Mouse (Mus musculus) heart, embryonic 13.5 days (tissue): ENCODE data around the gene Obscn. TPM values are rescaled to one million over a fixed set of nuclear protein-coding genes. Genes with fewer than 3 reads are reported as not detected.
A peak's percentile ranks its signal among the peaks of the same experiment; 100 is the strongest.

Experiments used
- ATAC-seq: fragments of 200-750 bp; cut with Nextera tagmentation; 2 replicates; pipeline ENCODE4 v1.8.0; 2017; ENCODE audit warnings: moderate TSS enrichment; ENCODE audit not compliant: insufficient number of reproducible peaks, low FRiP score, low TSS enrichment; ENCODE audit errors: extremely low read depth
- H3K27ac ChIP-seq: fragments of 300-500 bp; sonication (generic); replicated peaks from 2 replicates; pipeline ENCODE4 v1.5.1; 2015; ENCODE audit warnings: moderate library complexity, mild to moderate bottlenecking, inconsistent platforms
- H3K27me3 ChIP-seq: fragments of 300-500 bp; sonication (generic); replicated peaks from 2 replicates; pipeline ENCODE4 v1.6.1; 2015; ENCODE audit warnings: mild to moderate bottlenecking, inconsistent platforms
- H3K36me3 ChIP-seq: fragments of 300-500 bp; sonication (generic); 2 replicates; pipeline ENCODE4 v1.6.1; 2015; ENCODE audit warnings: mild to moderate bottlenecking, inconsistent platforms
- H3K4me1 ChIP-seq: fragments of 300-500 bp; sonication (generic); 2 replicates; pipeline ENCODE4 v1.6.1; 2015; ENCODE audit warnings: inconsistent platforms
- H3K4me2 ChIP-seq: fragments of 300-500 bp; sonication (generic); 2 replicates; pipeline ENCODE4 v1.6.1; 2015; ENCODE audit warnings: inconsistent platforms, mild to moderate bottlenecking, moderate library complexity
- H3K4me3 ChIP-seq: fragments of 300-500 bp; sonication (generic); 2 replicates; pipeline ENCODE4 v1.5.1; 2015; ENCODE audit warnings: moderate library complexity, mild to moderate bottlenecking, inconsistent platforms
- H3K9ac ChIP-seq: fragments of 300-500 bp; sonication (generic); 2 replicates; pipeline ENCODE4 v1.6.1; 2015; ENCODE audit warnings: inconsistent platforms, mild to moderate bottlenecking, moderate library complexity
- H3K9me3 ChIP-seq: fragments of 300-500 bp; sonication (generic); 2 replicates; pipeline ENCODE4 v1.6.1; 2016; ENCODE audit warnings: inconsistent platforms
- WGBS: fragments of 180-500 bp; shearing (Covaris S2); methylation state at CpG from one replicate; pipeline ENCODE4 v1.1.7; 2015; ENCODE audit warnings: mixed read lengths; 5-methylcytosine and 5-hydroxymethylcytosine counted together
- polyA plus RNA-seq: library from polyadenylated mRNA; unstranded; fragments of >200 nt; fragmentation: Nextera tagmentation; extraction: Ambion mirVana; gene quantifications from 2 replicates; pipeline ENCODE4 v1.2.1, GENCODE M21; 2015

The Obscn gene
- polyA plus RNA-seq, 1 experiment from 2014 or later: 38.9 TPM

DNA sequence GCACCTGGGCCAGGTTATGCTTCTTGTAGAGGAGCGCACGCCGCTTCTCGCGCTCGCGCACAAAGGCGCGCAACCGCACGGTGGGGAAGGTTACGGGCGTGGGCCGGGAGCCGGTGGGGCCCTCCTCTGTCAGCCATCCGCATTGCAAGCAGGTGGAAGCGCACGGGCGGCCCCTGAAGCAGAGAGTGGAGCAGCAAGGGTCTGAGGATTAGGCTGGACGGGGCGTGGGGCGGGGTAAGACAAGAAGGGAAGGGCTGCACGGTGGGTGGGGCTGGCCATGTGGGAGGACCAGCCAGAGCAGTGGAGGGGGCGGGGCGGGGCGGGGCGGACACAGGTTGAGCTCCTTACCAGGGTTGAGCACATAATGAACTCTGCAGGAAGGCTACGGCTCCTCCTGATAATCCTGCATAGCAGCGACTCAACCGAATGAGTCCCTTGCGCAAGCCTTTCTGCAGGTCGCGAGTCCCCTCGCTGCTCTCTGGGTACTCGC is 141.8 kb downstream of the Obscn start:
- Histone ChIP-seq H3K27ac (peak overlapping the region; percentile 53), H3K9ac (peak overlapping the region; percentile 77), H3K9me3 (no peaks in the 10 kb centered on the region)

GRCm38 (mm10) chr11:58993091-58993670 is 143.0 kb downstream of the Obscn start:
- H3K4me2 ChIP-seq: no peak overlapping the region
- H3K9me3 ChIP-seq: no peaks in the 10 kb centered on the region
- H3K4me3 ChIP-seq: no peak overlapping the region
- peak overlapping the region; percentile 77 for H3K9ac ChIP-seq
- 51% methylated on average over 6 of the region's 6 CpGs for WGBS
- peaks cover 55% of the 10 kb centered on the region for H3K36me3 ChIP-seq
- H3K27me3 ChIP-seq: peaks cover 28% of the 10 kb centered on the region
- H3K4me1 ChIP-seq: peaks cover 99% of the 10 kb centered on the region
- no peak for ATAC-seq
- peak overlapping the region; percentile 53 for H3K27ac ChIP-seq

More for the DNA sequence above, 141.8 kb downstream of the Obscn start:
- 4% methylated on average over 35 of the region's 35 CpGs for WGBS
- Histone ChIP-seq H3K4me1 (peaks cover 100% of the 10 kb centered on the region), H3K4me3 (peak overlapping the region; percentile 43), H3K27me3 (peaks cover 28% of the 10 kb centered on the region), H3K4me2 (peak overlapping the region; percentile 69), H3K36me3 (peaks cover 43% of the 10 kb centered on the region)
- no peak for ATAC-seq

GRCm38 (mm10) chr11:58991911-58992310 is 144.3 kb downstream of the Obscn start:
- no peaks in the 10 kb centered on the region for H3K9me3 ChIP-seq
- H3K4me2 ChIP-seq: no peak overlapping the region
- H3K4me1 ChIP-seq: peaks cover 99% of the 10 kb centered on the region
- WGBS: 71% methylated on average over 3 of the region's 3 CpGs
- H3K36me3 ChIP-seq: peaks cover 62% of the 10 kb centered on the region
- H3K27me3 ChIP-seq: peaks cover 28% of the 10 kb centered on the region
- peak overlapping the region; percentile 92 for H3K27ac ChIP-seq
- ATAC-seq: no peak
- H3K9ac ChIP-seq: peak overlapping the region; percentile 58
- H3K4me3 ChIP-seq: no peak overlapping the region

GRCm38 (mm10) chr11:58990794-58991193 is 145.4 kb downstream of the Obscn start:
- ATAC-seq: peak; percentile 72
- no peaks in the 10 kb centered on the region for H3K9me3 ChIP-seq
- peaks cover 28% of the 10 kb centered on the region for H3K27me3 ChIP-seq
- 35% methylated on average over 9 of the region's 9 CpGs for WGBS
- peaks cover 99% of the 10 kb centered on the region for H3K4me1 ChIP-seq
- peak overlapping the region; percentile 70 for H3K9ac ChIP-seq
- H3K4me2 ChIP-seq: peak overlapping the region; percentile 38
- H3K4me3 ChIP-seq: no peak overlapping the region
- peak overlapping the region; percentile 92 for H3K27ac ChIP-seq
- peaks cover 62% of the 10 kb centered on the region for H3K36me3 ChIP-seq

GRCm38 (mm10) chr11:58990141-58990540 is 146.1 kb downstream of the Obscn start:
- Histone ChIP-seq H3K9ac (peak overlapping the region; percentile 70), H3K27me3 (peaks cover 22% of the 10 kb centered on the region), H3K4me3 (no peak overlapping the region), H3K27ac (peak overlapping the region; percentile 92), H3K9me3 (no peaks in the 10 kb centered on the region), H3K4me1 (peaks cover 99% of the 10 kb centered on the region), H3K36me3 (peaks cover 65% of the 10 kb centered on the region), H3K4me2 (peak overlapping the region; percentile 38; the same call in 1 of the 2 replicates)
- 58% methylated on average over 17 of the region's 17 CpGs for WGBS
- ATAC-seq: no peak

GRCm38 (mm10) chr11:58989166-58989565 is 147.0 kb downstream of the Obscn start:
- Histone ChIP-seq H3K9ac (peak overlapping the region; percentile 70), H3K4me3 (no peak overlapping the region), H3K27me3 (peaks cover 13% of the 10 kb centered on the region; the same call in 1 of the 2 replicates), H3K4me2 (no peak overlapping the region), H3K4me1 (peaks cover 99% of the 10 kb centered on the region), H3K9me3 (no peaks in the 10 kb centered on the region), H3K27ac (peak overlapping the region; percentile 96; the same call in 1 of the 2 replicates), H3K36me3 (peaks cover 69% of the 10 kb centered on the region)
- ATAC-seq: no peak
- WGBS: 94% methylated on average over 4 of the region's 4 CpGs

DNA sequence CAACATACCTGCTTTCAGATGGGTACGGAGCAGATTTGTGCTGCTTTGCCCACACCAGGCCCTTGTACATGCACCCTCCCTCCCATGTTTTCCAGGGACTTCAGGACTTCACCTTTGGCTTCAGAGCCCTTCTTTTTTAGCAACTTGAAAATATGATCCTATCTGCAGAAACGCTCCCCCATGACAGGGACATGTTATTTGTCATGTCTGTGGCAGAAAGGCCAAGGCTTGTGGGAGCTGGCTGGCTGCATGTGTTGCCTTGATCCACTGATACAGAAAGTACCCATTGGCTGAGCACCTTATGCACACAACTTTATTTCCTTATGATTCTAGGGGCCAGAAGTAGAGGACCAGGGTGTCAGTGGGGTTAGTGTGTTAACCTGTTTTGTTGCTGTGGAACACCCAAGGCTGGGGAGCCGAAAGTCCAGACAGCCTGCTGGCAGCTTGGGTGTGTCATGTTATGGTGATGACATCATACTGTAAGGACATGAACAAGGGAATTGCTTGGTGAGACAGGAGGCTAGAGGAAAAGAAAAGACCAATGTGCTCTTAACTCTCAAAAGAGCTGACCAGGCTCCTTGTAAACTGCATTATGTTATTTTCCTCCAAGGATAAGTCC is 150.8 kb downstream of the Obscn start:
- Histone ChIP-seq H3K9ac (peak overlapping the region; percentile 64), H3K4me2 (no peak overlapping the region), H3K27me3 (no peaks in the 10 kb centered on the region), H3K4me1 (peaks cover 95% of the 10 kb centered on the region), H3K27ac (peak overlapping the region; percentile 96), H3K4me3 (no peak overlapping the region), H3K9me3 (no peaks in the 10 kb centered on the region), H3K36me3 (peaks cover 83% of the 10 kb centered on the region)
- ATAC-seq: no peak
- 66% methylated on average over 3 of the region's 3 CpGs for WGBS

- H3K4me2 ChIP-seq: peak overlapping the region; percentile 42; the same call in 1 of the 2 replicates
- peaks cover 95% of the 10 kb centered on the region for H3K4me1 ChIP-seq
- peaks cover 76% of the 10 kb centered on the region for H3K36me3 ChIP-seq
- H3K9me3 ChIP-seq: no peaks in the 10 kb centered on the region
- peak overlapping the region; percentile 64 for H3K9ac ChIP-seq
- no peaks in the 10 kb centered on the region for H3K27me3 ChIP-seq
- no peak overlapping the region for H3K4me3 ChIP-seq
- peak overlapping the region; percentile 96 for H3K27ac ChIP-seq
- WGBS: 79% methylated on average over 7 of the region's 7 CpGs
- no peak for ATAC-seq
Measured at GRCm38 (mm10) chr11:58984657-58985056, 151.5 kb downstream of the Obscn start.

- H3K27ac ChIP-seq: peak overlapping the region; percentile 96
- H3K9me3 ChIP-seq: no peaks in the 10 kb centered on the region
- 46% methylated on average over 6 of the region's 6 CpGs for WGBS
- H3K4me2 ChIP-seq: peak overlapping the region; percentile 42
- ATAC-seq: peak; percentile 34; the same call in 1 of the 2 replicates
- no peaks in the 10 kb centered on the region for H3K27me3 ChIP-seq
- H3K4me1 ChIP-seq: peaks cover 95% of the 10 kb centered on the region
- H3K4me3 ChIP-seq: no peak overlapping the region
- peaks cover 67% of the 10 kb centered on the region for H3K36me3 ChIP-seq
- H3K9ac ChIP-seq: peak overlapping the region; percentile 65
Measured at GRCm38 (mm10) chr11:58983691-58984341, 152.4 kb downstream of the Obscn start.

DNA sequence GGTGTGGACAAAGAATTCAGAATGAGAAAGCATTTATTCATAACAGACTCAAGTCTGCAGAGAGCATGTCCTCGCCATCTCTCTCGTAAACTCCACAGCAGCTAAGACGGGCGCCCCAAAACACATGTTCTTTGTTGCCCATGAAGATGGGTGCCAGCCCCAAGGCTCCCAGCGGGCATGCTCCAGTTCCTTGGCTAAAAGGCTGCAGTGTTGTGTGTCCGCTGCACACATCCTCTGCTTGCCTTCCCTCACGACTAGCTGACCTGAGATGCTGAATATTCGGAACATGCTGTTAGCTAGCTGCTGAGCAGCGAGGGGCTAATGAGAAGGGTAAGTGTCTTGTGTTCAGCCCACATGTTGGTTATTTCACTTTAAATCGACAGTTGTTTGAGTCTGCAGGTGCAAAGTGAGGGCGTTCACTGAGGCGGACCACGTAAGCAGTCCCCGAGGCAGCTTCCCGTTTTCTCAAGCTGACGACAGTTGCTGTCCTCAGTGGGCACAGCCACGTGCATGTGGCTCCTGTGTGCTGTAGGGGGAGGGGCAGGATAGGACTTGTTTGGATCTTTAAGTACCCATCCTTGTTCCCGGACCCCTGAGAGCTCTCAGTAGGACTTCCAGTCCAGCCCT is 153.6 kb downstream of the Obscn start:
- peaks cover 86% of the 10 kb centered on the region for H3K4me1 ChIP-seq
- H3K4me2 ChIP-seq: 0 out of 2 replicates have a peak overlapping the region, but pooled peaks have one; percentile 15
- peak overlapping the region; percentile 70 for H3K27ac ChIP-seq
- 0 out of 2 replicates have a peak overlapping the region, but pooled peaks have one; percentile 99 for H3K9ac ChIP-seq
- no peak for ATAC-seq
- H3K27me3 ChIP-seq: no peaks in the 10 kb centered on the region
- H3K4me3 ChIP-seq: no peak overlapping the region
- 82% methylated on average over 18 of the region's 18 CpGs for WGBS
- H3K36me3 ChIP-seq: peaks cover 55% of the 10 kb centered on the region
- H3K9me3 ChIP-seq: no peaks in the 10 kb centered on the region
